Mouse (Mus musculus): Measurements from ENCODE around the gene Mrpl40.

The Mrpl40 gene

DNA sequence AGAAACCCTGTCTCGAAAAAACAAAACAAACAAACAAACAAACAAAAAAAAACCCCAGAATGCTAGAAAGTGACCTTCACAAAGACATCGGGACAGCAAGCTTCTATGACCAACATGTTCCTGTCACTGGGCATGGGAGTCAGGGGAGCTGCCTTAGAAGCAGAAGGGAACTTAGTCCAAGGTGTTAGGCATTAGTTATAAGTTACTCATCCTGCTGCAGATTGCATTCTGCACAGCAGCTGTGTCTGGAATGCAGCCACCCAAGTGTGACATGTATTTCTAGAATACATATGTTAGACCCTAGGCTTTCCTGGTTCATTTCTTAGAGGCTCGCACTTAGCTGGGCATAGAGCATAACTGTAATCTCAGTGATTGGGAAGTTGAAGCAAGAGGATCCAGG is 48.0 kb downstream of the Mrpl40 start:
- DNase-seq (ENCODE audit: low spot score) = no peak

GRCm38 (mm10) chr16:18822925-18823324 is 53.7 kb downstream of the Mrpl40 start:
- no peak for DNase-seq (ENCODE audit: low spot score)

DNA sequence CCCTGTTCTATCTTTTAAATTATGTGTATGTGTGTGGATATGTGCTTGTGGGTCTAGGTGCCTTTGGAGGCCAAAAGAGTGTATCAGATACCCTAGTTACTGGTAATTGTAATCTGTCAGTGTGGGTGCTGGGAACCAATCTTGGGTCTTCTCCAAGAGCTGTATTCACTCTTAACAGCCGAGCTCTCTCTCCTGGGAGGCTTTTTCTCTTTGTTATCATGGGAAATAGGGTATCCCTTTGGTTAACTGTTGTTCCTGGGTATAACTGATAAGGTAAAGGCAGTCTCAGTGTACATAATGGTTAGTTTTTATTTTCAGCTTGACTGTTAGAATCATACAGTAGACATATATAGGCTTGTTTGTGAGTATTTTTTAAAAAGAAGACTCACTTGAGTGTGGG is 54.3 kb downstream of the Mrpl40 start:
- no peak for DNase-seq (ENCODE audit: low spot score)
